Mouse (Mus musculus) liver, embryonic 11.5 days (tissue): ENCODE results near the gene Igfbp3. TPM values are rescaled to one million over a fixed set of nuclear protein-coding genes. Genes with fewer than 3 reads are reported as not detected.
"Not testable (repeated sequence)": the region's sequence is repeated elsewhere in the genome, so short reads cannot be mapped to it uniquely, and the experiment has no call there.

Experiments used
- ATAC-seq: fragments of 200-750 bp; cut with Nextera tagmentation; replicated peaks from 2 replicates; pipeline ENCODE4 v1.8.0; 2017; ENCODE audit warnings: moderate number of reproducible peaks, mild to moderate bottlenecking, moderate TSS enrichment, moderate library complexity; ENCODE audit not compliant: low FRiP score
- DNase-seq: peaks from one replicate; pipeline ENCODE4 v3.0.0-alpha.2; 2017; ENCODE audit warnings: low spot score
- H3K27ac ChIP-seq: fragments of 300-500 bp; sonication (generic); 2 replicates; pipeline ENCODE4 v1.5.1; 2014; ENCODE audit warnings: mild to moderate bottlenecking, low read depth, low read length, control low read depth
- H3K27me3 ChIP-seq: fragments of 300-500 bp; sonication (generic); replicated peaks from 2 replicates; pipeline ENCODE4 v1.6.1; 2014; ENCODE audit warnings: low read length, mixed read lengths; ENCODE audit not compliant: control insufficient read depth, insufficient read depth
- H3K36me3 ChIP-seq: fragments of 300-500 bp; sonication (generic); 2 replicates; pipeline ENCODE4 v1.6.1; 2014; ENCODE audit warnings: mild to moderate bottlenecking, low read length, moderate library complexity, mixed read lengths; ENCODE audit not compliant: control insufficient read depth, insufficient read depth
- H3K4me1 ChIP-seq: fragments of 300-500 bp; sonication (generic); replicated peaks from 2 replicates; pipeline ENCODE4 v1.6.1; 2014; ENCODE audit warnings: low read length, mixed read lengths; ENCODE audit not compliant: control insufficient read depth, insufficient read depth
- H3K4me2 ChIP-seq: fragments of 300-500 bp; sonication (generic); 2 replicates; pipeline ENCODE4 v1.6.1; 2014; ENCODE audit warnings: mild to moderate bottlenecking, control low read depth, moderate library complexity
- H3K4me3 ChIP-seq: fragments of 300-500 bp; sonication (generic); 2 replicates; pipeline ENCODE4 v1.5.1; 2014; ENCODE audit warnings: low read depth, low read length, control low read depth
- H3K9ac ChIP-seq: fragments of 300-500 bp; sonication (generic); 2 replicates; pipeline ENCODE4 v1.6.1; 2014; ENCODE audit warnings: low read depth, low read length, control low read depth
- H3K9me3 ChIP-seq: fragments of 300-500 bp; sonication (generic); 2 replicates; pipeline ENCODE4 v1.6.1; 2016; ENCODE audit warnings: low read length, inconsistent platforms, mixed read lengths; ENCODE audit not compliant: control insufficient read depth
- WGBS: fragments of 180-500 bp; shearing (Covaris S2); extraction: QIAGEN DNeasy Blood & Tissue Kit; methylation state at CpG from one replicate; pipeline ENCODE4 v1.1.7; 2014; 5-methylcytosine and 5-hydroxymethylcytosine counted together
- polyA plus RNA-seq: library from polyadenylated mRNA; unstranded; fragments of >200 nt; fragmentation: Nextera tagmentation; extraction: Ambion mirVana; gene quantifications from 2 replicates; pipeline ENCODE4 v1.2.1, GENCODE M21; 2014

Igfbp3 gene
- polyA plus RNA-seq, 1 experiment from 2014 or later = 42.1 TPM

DNA sequence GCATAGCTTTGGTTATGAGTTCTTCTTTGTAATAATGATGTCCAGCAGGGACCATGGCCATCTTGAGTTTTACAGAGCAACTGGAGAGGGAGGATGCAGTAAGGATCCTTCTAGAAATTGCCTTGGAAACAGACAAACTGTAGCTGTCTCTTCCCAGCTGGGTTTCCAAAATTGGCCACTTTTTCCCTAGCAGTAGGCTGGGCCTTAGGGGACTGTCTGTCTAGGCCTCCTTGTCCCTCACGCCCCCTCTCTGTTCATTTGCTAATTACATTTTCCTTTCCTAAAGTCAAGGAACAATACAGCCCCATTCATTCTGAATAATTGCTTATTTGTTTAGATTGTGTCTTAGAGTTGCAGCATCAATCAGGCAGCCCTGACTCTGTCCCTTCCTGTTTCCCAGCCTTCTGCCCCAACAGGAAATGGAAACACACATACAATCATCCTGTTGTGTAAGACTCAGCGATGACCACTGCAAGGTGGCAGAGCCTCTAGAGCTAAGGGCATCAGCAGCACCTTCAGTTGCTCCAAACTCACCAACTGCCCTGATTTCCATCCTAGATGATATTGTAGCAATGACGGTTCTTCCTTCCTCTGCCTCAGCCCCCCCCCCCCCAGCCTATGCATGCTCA lies 21.4 kb upstream of the Igfbp3 start:
- Histone ChIP-seq H3K4me3 (no peak overlapping the region), H3K4me2 (no peak overlapping the region), H3K36me3 (no peaks in the 10 kb centered on the region), H3K27me3 (no peaks in the 10 kb centered on the region), H3K27ac (no peak overlapping the region), H3K4me1 (no peaks in the 10 kb centered on the region), H3K9ac (no peak overlapping the region), H3K9me3 (no peaks in the 10 kb centered on the region)
- DNase-seq (no peak), ATAC-seq (no peak; the same call in 1 of the 2 replicates)
- WGBS = 60% methylated on average over 3 of the region's 3 CpGs

DNA sequence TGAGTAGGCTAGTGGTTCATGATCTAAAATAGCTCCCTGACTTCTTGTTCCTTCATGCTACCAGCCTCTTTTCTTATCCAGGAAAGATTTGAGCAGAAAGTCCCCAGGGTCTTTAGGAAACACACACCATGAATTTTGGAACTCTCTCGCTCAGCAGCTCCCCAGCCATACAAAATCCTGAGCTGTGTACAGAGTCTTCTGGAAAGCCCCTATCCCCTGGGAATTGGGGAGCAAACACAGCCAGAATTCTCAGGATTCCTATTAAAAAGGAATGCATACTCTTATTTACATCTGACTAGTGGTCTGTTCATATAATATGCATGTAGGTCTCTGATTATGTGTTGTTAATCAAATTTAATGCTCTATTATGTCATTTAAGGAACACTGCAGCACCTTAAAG lies 20.7 kb upstream of the Igfbp3 start:
- H3K9me3 ChIP-seq = no peaks in the 10 kb centered on the region
- WGBS = 68% methylated on average over 1 of the region's 1 CpGs

DNA sequence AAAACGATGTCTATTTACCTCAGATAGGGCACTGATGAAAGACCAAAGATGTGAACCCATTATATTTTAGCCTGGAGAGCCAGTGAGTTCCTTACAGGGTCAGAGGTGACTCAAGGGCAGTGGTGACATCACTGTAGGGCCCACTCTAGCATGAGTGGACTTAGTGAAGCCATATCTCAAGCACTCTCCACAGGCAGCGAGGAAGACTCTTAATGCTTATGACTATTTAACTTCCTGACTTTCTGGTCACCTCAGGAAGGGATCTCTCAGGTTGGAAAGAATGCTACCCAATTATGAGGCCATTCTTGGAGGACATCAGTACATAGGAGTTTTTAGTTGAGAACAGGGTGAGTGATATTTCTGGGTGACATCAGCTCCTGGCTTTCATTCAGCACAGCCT lies 19.6 kb upstream of the Igfbp3 start:
- Histone ChIP-seq H3K36me3 (no peaks in the 10 kb centered on the region), H3K9ac (no peak overlapping the region), H3K4me3 (no peak overlapping the region), H3K9me3 (no peaks in the 10 kb centered on the region), H3K27ac (no peak overlapping the region), H3K27me3 (no peaks in the 10 kb centered on the region), H3K4me2 (no peak overlapping the region), H3K4me1 (no peaks in the 10 kb centered on the region)
- no peak for DNase-seq
- 63% methylated on average over 2 of the region's 2 CpGs for WGBS
- ATAC-seq = no peak

More for the DNA sequence above, 20.7 kb upstream of the Igfbp3 start:
- no peak for DNase-seq
- no peak for ATAC-seq
- Histone ChIP-seq H3K4me2 (no peak overlapping the region), H3K9ac (no peak overlapping the region), H3K27me3 (no peaks in the 10 kb centered on the region), H3K4me3 (no peak overlapping the region), H3K36me3 (no peaks in the 10 kb centered on the region), H3K4me1 (no peaks in the 10 kb centered on the region), H3K27ac (no peak overlapping the region)

DNA sequence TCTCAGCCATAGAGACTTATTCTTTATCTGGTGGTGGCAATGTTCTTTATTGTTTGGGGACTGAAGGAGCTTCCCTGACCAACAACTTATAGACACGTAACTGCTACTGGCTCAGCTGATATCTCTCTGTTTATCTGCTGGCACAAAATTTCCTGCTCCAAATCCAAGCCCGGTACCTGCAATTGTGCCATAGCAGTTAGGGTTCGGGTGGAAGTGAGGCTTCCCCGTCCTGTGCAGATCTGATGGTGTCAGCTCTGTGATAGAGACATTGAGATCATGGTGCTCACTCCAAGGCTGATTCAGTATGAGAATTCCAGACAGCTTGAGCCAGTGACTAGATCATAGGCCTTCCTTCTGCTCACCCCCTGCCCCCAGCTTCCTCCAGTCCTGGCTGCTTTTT lies 18.2 kb upstream of the Igfbp3 start:
- DNase-seq (no peak), ATAC-seq (no peak)
- Histone ChIP-seq H3K4me2 (no peak overlapping the region), H3K27ac (no peak overlapping the region), H3K27me3 (no peaks in the 10 kb centered on the region), H3K36me3 (no peaks in the 10 kb centered on the region), H3K4me3 (no peak overlapping the region), H3K4me1 (no peaks in the 10 kb centered on the region), H3K9ac (no peak overlapping the region), H3K9me3 (no peaks in the 10 kb centered on the region)
- 81% methylated on average over 4 of the region's 4 CpGs for WGBS

DNA sequence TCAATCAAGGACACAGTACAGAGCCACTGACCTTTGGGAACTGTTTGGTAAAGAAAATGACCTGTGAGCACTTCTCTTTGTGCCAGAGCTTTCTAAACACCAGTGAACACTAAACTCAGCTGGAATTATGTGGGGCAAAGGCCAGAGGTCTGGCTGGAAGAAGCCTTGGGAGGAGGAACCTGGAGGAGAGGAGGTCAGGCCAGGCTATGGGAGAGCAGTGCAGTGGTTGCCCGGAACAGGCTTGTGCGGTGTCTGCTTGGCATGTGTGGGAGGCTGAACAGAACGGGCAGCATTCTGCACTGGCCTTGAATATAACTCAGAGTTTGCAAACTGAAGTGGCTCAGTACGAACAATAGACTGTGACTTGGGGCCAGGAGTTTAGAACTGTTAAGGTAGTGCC lies 16.3 kb upstream of the Igfbp3 start:
- H3K4me2 ChIP-seq = no peak overlapping the region
- no peak overlapping the region for H3K9ac ChIP-seq
- no peaks in the 10 kb centered on the region for H3K9me3 ChIP-seq
- no peak overlapping the region for H3K27ac ChIP-seq
- H3K4me3 ChIP-seq = no peak overlapping the region
- no peaks in the 10 kb centered on the region for H3K36me3 ChIP-seq
- ATAC-seq = no peak
- whole genome bisulfite sequencing = 73% methylated on average over 4 of the region's 4 CpGs
- no peaks in the 10 kb centered on the region for H3K27me3 ChIP-seq
- no peaks in the 10 kb centered on the region for H3K4me1 ChIP-seq
- DNase-seq = no peak

DNA sequence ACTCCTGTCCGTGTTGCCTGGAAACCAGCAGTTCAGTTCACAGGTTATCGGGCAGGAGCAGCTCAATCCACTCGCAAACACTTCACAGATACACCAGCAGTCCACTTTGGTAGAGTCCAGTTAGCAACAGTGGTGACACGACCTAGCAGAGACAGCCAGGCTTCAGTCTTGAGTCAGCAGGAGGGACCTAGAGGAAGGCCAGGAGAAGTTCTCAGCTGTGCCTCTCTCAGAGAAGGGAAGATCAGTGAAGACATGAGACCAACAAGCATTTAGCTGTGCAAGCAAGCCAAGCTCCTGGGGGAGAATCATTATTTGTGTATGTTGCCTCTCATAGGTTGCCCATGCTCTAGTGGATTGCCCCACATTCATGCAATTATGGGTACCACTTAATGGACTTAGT lies 14.4 kb upstream of the Igfbp3 start:
- Histone ChIP-seq H3K4me2 (no peak overlapping the region), H3K9me3 (no peaks in the 10 kb centered on the region), H3K36me3 (no peaks in the 10 kb centered on the region), H3K4me3 (no peak overlapping the region), H3K4me1 (no peaks in the 10 kb centered on the region), H3K27me3 (no peaks in the 10 kb centered on the region), H3K9ac (no peak overlapping the region), H3K27ac (no peak overlapping the region)
- ATAC-seq = no peak
- no peak for DNase-seq
- 75% methylated on average over 4 of the region's 4 CpGs for WGBS

DNA sequence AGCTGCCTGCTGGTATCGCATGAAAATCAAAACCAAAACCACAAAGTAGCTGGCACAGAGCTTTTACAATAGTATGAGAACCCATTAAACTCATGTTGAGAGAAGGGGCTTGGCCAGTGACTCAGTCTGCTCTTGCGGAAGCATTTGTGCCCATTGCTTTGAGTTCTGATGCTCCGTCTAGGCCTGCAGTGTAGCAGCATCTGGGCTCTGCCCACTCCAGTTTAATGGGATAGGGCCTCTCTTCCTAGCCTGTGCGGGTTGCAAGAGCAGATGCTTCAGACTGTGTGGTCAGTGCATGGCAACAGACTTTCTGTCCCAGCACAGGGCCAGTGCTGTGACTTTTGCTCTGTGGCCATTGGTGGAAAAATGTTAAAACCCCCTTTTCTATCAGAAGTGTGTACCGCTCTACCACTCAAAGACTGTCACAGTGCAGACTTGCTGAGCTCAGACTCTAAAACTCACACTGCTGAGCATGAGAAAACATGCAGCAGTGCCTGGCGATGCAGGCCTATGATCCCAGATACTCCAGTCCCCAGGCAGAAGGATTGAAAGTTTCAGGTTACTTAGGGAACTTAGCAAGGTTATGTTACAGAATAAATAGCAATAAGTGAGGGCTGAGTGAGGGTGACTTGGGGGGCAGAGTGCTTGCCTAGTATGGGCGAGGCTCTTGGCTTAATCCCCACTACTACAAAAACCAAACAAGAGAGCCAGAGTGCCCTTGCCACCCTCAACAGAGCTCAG lies 13.3 kb upstream of the Igfbp3 start:
- Histone ChIP-seq H3K4me2 (no peak overlapping the region), H3K9ac (no peak overlapping the region), H3K27ac (no peak overlapping the region), H3K9me3 (no peaks in the 10 kb centered on the region), H3K36me3 (no peaks in the 10 kb centered on the region), H3K27me3 (no peaks in the 10 kb centered on the region), H3K4me1 (no peaks in the 10 kb centered on the region), H3K4me3 (no peak overlapping the region)
- DNase-seq (no peak), ATAC-seq (no peak)
- WGBS = 73% methylated on average over 7 of the region's 7 CpGs

DNA sequence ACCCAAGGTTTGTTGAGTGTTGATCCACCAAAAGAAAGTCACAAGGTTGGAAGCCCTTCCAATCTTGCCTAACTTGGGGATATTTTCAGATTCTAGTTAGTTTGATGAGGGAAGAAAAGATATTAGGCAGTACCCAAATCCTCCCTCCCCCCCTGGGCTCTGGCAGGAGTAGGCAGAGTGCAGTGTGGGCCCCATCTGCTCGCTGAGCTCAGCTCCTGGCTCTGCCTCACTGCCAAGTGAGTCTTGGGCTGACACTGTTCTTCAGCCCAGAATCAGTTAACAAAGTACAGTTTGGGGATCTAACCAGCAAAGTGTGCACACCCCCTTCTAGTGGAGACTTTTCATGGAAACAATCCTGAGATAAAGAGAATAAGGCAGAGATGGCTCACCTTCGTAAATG lies 12.5 kb upstream of the Igfbp3 start:
- no peak for DNase-seq
- Histone ChIP-seq H3K9ac (no peak overlapping the region), H3K27me3 (no peaks in the 10 kb centered on the region), H3K9me3 (no peaks in the 10 kb centered on the region), H3K27ac (no peak overlapping the region), H3K4me3 (no peak overlapping the region), H3K36me3 (no peaks in the 10 kb centered on the region), H3K4me2 (no peak overlapping the region), H3K4me1 (no peaks in the 10 kb centered on the region)
- 66% methylated on average over 2 of the region's 2 CpGs for WGBS
- ATAC-seq = no peak

DNA sequence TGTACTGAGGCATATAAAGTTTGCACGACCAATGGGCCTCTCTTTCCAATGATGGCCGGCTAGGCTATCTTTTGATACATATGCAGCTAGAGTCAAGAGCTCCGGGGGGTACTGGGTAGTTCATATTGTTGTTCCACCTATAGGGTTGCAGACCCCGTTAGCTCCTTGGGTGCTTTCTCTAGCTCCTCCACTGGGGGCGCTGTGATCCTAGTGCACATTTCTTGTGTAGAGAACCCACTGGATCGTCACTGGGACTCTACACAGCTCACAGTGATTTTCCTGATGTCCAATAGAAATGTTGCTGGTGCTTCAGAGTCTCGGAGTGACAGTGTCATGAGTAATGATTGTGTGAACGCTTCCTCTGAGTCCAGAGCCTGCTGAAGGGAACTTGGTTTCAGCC lies 8.1 kb upstream of the Igfbp3 start:
- not testable (repeated sequence) for ATAC-seq, H3K4me3 ChIP-seq, H3K9ac ChIP-seq, H3K36me3 ChIP-seq, H3K27ac ChIP-seq, H3K27me3 ChIP-seq, DNase-seq, H3K9me3 ChIP-seq, H3K4me1 ChIP-seq, H3K4me2 ChIP-seq
- 70% methylated on average over 8 of the region's 8 CpGs for WGBS
